Comparison of ENCODE assay signal across 9 mouse cellular contexts in genomic region chr10:41488877-41489276, GRCm38 (mm10). TPM values are rescaled to one million over a fixed set of nuclear protein-coding genes. Genes with fewer than 3 reads are reported as not detected.
A peak's percentile ranks its signal among the peaks of the same experiment; 100 is the strongest.
DNase-seq lines count a peak whose midpoint lies in the region; ATAC-seq and TF ChIP-seq lines count a peak whose summit lies in the region.
"Had no signal": no experiment of that assay in that cellular context is flagged by ENCODE, and none has a peak within 500 bp of the region (broad histone marks: within the 10 kb centered on the region; RNA-seq: fewer than 3 reads in every experiment).

No protein-coding gene starts in this region.

- WGBS in forebrain, postnatal 0 days: 45% methylated on average over 7 of the region's 7 CpGs
- 26% methylated on average over 7 of the region's 7 CpGs for WGBS in liver, embryonic 16.5 days (ENCODE audit: insufficient replicate concordance)

- H3K27me3 ChIP-seq in forebrain, postnatal 0 days (ENCODE audit: insufficient read depth, low read length): no peaks in the 10 kb centered on the region
- peaks cover 7% of the 10 kb centered on the region for H3K27me3 ChIP-seq in liver, embryonic 16.5 days (ENCODE audit: control insufficient read depth, insufficient read depth, low read depth, low read length)

- TF ChIP-seq CTCF in gastrocnemius, adult 2 months (IDR thresholded peaks at IDR 0.05): no peak
- TF ChIP-seq CTCF in forebrain, postnatal 0 days (IDR thresholded peaks at IDR 0.05; ENCODE audit: low read depth): no peak

- H3K9me3 ChIP-seq in forebrain, postnatal 0 days (ENCODE audit: low read length): no peaks in the 10 kb centered on the region
- H3K9me3 ChIP-seq in liver, embryonic 16.5 days (replicated peaks; ENCODE audit: control insufficient read depth, low read length): no peaks in the 10 kb centered on the region

- H3K27ac ChIP-seq in gastrocnemius, adult 2 months: peak overlapping the region; percentile 92
- no peak overlapping the region for H3K27ac ChIP-seq in forebrain, postnatal 0 days (ENCODE audit: low read depth, low read length)
- no peak overlapping the region for H3K27ac ChIP-seq in liver, embryonic 16.5 days (ENCODE audit: low read length)

- H3K36me3 ChIP-seq in forebrain, postnatal 0 days (ENCODE audit: insufficient read depth): peaks cover 32% of the 10 kb centered on the region
- peaks cover 3% of the 10 kb centered on the region for H3K36me3 ChIP-seq in liver, embryonic 16.5 days (ENCODE audit: control insufficient read depth, insufficient read depth)

- H3K9ac ChIP-seq in forebrain, postnatal 0 days: peak overlapping the region; percentile 69; the same call in 1 of the 2 replicates
- no peak overlapping the region for H3K9ac ChIP-seq in liver, embryonic 16.5 days (ENCODE audit: low read depth, low read length)

- no peak for DNase-seq in gastrocnemius, adult 2 months
- no peak for DNase-seq in gastrocnemius, postnatal 25 days
- DNase-seq in A20 (ENCODE audit: low read depth, low spot score): peak; percentile 12
- DNase-seq in forebrain, postnatal 0 days: no peak
- DNase-seq in frontal cortex, postnatal 25 days (ENCODE audit: low spot score in 2 of 2): no peak
- no peak for DNase-seq in layer of hippocampus, adult 8-10 months (ENCODE audit: low spot score in 2 of 2)
- DNase-seq in spleen, postnatal 10 days (ENCODE audit: low spot score in 2 of 2): no peak
- DNase-seq: right cerebral cortex, postnatal 25 days had no signal

- intact Hi-C loops in gastrocnemius, adult 2 months (cut with DNase I): no loop called here

- peak overlapping the region; percentile 96 for H3K4me2 ChIP-seq in forebrain, postnatal 0 days (ENCODE audit: low read depth)
- peak overlapping the region; percentile 99 for H3K4me2 ChIP-seq in liver, embryonic 16.5 days (ENCODE audit: low read depth, low read length)

- ATAC-seq in forebrain, postnatal 0 days: no peak
- no peak for ATAC-seq in liver, embryonic 16.5 days (ENCODE audit: low read depth)

- peaks cover 12% of the 10 kb centered on the region for H3K4me1 ChIP-seq in forebrain, postnatal 0 days (ENCODE audit: insufficient read depth)
- peaks cover 8% of the 10 kb centered on the region for H3K4me1 ChIP-seq in liver, embryonic 16.5 days (ENCODE audit: control insufficient read depth, low read depth, low read length)

- peak overlapping the region; percentile 97 for H3K4me3 ChIP-seq in gastrocnemius, adult 2 months
- H3K4me3 ChIP-seq in forebrain, postnatal 0 days (ENCODE audit: low read depth, low read length): 0 out of 2 replicates have a peak overlapping the region, but pooled peaks have one; percentile 77
- H3K4me3 ChIP-seq in liver, embryonic 16.5 days (ENCODE audit: low read depth, low read length): peak overlapping the region; percentile 69

RNA-seq across cellular contexts. Expression of gene Smpd2, which starts 1.3 kb away (rescaled TPM):
- total RNA-seq in gastrocnemius, adult 2 months (2021): 10 to 100 TPM; 11.1 TPM
- 10 to 100 TPM in 1 of 2 experiments, 1 to 10 TPM in 1; 9.5 to 12.0 TPM for total RNA-seq in gastrocnemius, postnatal 25 days (2021)
- total RNA-seq in forebrain, postnatal 0 days (2014; rRNA removed): 27.7 and 42.9 TPM in 2 replicates
- 37.1 and 43.9 TPM in 2 replicates for polyA plus RNA-seq in forebrain, postnatal 0 days (2015; fragmentation: Nextera tagmentation; extraction: Ambion mirVana)
- polyA plus RNA-seq in liver, embryonic 16.5 days (2015; fragmentation: Nextera tagmentation; extraction: Ambion mirVana): 13.5 and 14.6 TPM in 2 replicates
- 10 to 100 TPM; 15.2 to 20.7 (median 19.1) TPM for total RNA-seq in layer of hippocampus, adult 8-10 months (2022)

RNA-seq across cellular contexts. Expression of gene Ppil6, which starts 1.4 kb away (rescaled TPM):
- not detected for total RNA-seq in gastrocnemius, adult 2 months (2021)
- not detected for total RNA-seq in gastrocnemius, postnatal 25 days (2021)
- total RNA-seq in forebrain, postnatal 0 days (2014; rRNA removed): 0.81 and 1.9 TPM in 2 replicates
- polyA plus RNA-seq in forebrain, postnatal 0 days (2015; fragmentation: Nextera tagmentation; extraction: Ambion mirVana): 4.7 and 8.7 TPM in 2 replicates
- not detected in 2 replicates for polyA plus RNA-seq in liver, embryonic 16.5 days (2015; fragmentation: Nextera tagmentation; extraction: Ambion mirVana)
- total RNA-seq in layer of hippocampus, adult 8-10 months (2022): 1 to 10 TPM; 4.1 to 8.3 (median 6.3) TPM

RNA-seq across cellular contexts. Expression of gene Mical1, which starts 12.8 kb away (rescaled TPM):
- total RNA-seq in gastrocnemius, adult 2 months (2021): 1 to 10 TPM; 5.9 to 6.9 TPM
- total RNA-seq in gastrocnemius, postnatal 25 days (2021): 1 to 10 TPM; 6.9 to 8.1 TPM
- total RNA-seq in forebrain, postnatal 0 days (2014; rRNA removed): 37.2 and 40.0 TPM in 2 replicates
- polyA plus RNA-seq in forebrain, postnatal 0 days (2015; fragmentation: Nextera tagmentation; extraction: Ambion mirVana): 29.8 and 32.1 TPM in 2 replicates
- polyA plus RNA-seq in liver, embryonic 16.5 days (2015; fragmentation: Nextera tagmentation; extraction: Ambion mirVana): 5.3 and 5.4 TPM in 2 replicates
- 10 to 100 TPM; 16.4 to 33.5 (median 24.9) TPM for total RNA-seq in layer of hippocampus, adult 8-10 months (2022)

RNA-seq across cellular contexts. Expression of gene Cd164, which starts 30.3 kb away (rescaled TPM):
- 100 to 1,000 TPM; 133 to 157 TPM for total RNA-seq in gastrocnemius, adult 2 months (2021)
- total RNA-seq in gastrocnemius, postnatal 25 days (2021): 100 to 1,000 TPM; 114 to 119 TPM
- total RNA-seq in forebrain, postnatal 0 days (2014; rRNA removed): 23.1 and 32.3 TPM in 2 replicates
- 40.5 and 48.8 TPM in 2 replicates for polyA plus RNA-seq in forebrain, postnatal 0 days (2015; fragmentation: Nextera tagmentation; extraction: Ambion mirVana)
- polyA plus RNA-seq in liver, embryonic 16.5 days (2015; fragmentation: Nextera tagmentation; extraction: Ambion mirVana): 65.0 and 67.8 TPM in 2 replicates
- 10 to 100 TPM; 70.1 to 77.8 (median 73.1) TPM for total RNA-seq in layer of hippocampus, adult 8-10 months (2022)

RNA-seq across cellular contexts. Expression of gene Zbtb24, which starts 38.7 kb away (rescaled TPM):
- total RNA-seq in gastrocnemius, adult 2 months (2021): 1 to 10 TPM; 4.6 to 6.1 TPM
- 1 to 10 TPM; 3.5 to 3.7 TPM for total RNA-seq in gastrocnemius, postnatal 25 days (2021)
- total RNA-seq in forebrain, postnatal 0 days (2014; rRNA removed): 20.7 and 29.9 TPM in 2 replicates
- polyA plus RNA-seq in forebrain, postnatal 0 days (2015; fragmentation: Nextera tagmentation; extraction: Ambion mirVana): 13.2 and 15.5 TPM in 2 replicates
- polyA plus RNA-seq in liver, embryonic 16.5 days (2015; fragmentation: Nextera tagmentation; extraction: Ambion mirVana): 4.6 and 4.7 TPM in 2 replicates
- total RNA-seq in layer of hippocampus, adult 8-10 months (2022): 10 to 100 TPM; 18.5 to 25.6 (median 23.1) TPM
